Mouse (Mus musculus): ENCODE results near the gene Padi1.

GRCm38 (mm10) chr4:140882365-140882764 is 36.8 kb upstream of the Padi1 start:
- TF ChIP-seq CTCF (conservative IDR thresholded peaks at IDR 0.05; ENCODE audit: low read length) (peak; percentile 73), NANOG (IDR thresholded peaks at IDR 0.05; ENCODE audit: borderline replicate concordance, low read length) (no peak), POU5F1 (IDR thresholded peaks at IDR 0.05; ENCODE audit: borderline replicate concordance, low read length) (no peak)
